Mouse (Mus musculus) adipocyte (in vitro differentiated cells): Measurements from ENCODE around the gene Bsph2.
A peak's percentile ranks its signal among the peaks of the same experiment; 100 is the strongest.

Source experiments
- DNase-seq: peaks from one replicate; pipeline ENCODE4 v3.0.0-alpha.2; 2016; ENCODE audit warnings: low spot score

The Bsph2 gene

DNA sequence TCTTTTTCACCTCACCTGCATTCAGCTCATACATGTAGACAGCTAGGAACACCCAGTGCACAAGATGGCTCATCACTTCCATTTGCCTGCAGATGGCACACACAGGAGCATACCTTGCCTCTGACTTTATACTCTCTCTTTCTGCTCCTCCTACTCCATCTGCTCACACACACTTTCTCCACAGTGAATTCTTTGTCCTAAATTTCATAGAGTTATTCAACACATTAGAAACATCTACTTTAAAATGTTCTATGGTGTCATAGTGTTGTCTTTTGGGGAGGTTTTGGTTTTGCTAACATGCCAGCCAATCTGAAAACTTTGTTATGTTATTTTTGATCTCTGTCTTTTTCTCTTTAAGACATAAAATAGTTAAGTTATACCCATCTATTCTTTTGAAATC lies at the start of gene Bsph2:
Gene Bsph2 (minus strand): TSS at position 101 of the 400 bp plus-strand sequence.
- DNase-seq: no peak

DNA sequence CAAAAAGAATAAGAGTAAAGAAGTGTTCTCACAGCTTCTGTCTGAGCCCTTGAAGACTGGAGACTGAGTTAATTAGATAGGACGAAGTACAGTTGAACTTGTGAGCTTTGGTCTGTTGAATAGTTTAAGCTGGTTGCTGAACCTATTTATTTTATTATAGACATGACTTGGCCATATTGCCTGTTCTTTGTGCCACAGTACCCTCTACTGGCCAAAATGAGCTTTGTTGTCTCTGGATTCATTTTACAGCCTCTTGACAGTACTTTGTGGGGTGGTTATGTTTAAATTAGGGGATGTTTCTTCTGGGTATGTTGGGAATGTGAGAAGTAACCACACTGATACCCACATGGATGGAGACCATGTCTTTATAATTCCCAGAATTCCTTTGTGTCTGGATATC lies 59.3 kb downstream of the Bsph2 start:
- DNase-seq: peak; percentile 69
